Mouse (Mus musculus) erythroblast, embryonic 14.5 days (primary cell): ENCODE data around the gene Txndc17.

Experiments used
- GATA1 ChIP-seq: IDR thresholded peaks from 2 replicates; pipeline ENCODE4 v1.6.1; 2012; ENCODE audit warnings: low read length, inconsistent platforms, mixed read lengths
- TAL1 ChIP-seq: IDR thresholded peaks from 3 replicates; pipeline ENCODE4 v1.6.1; 2012; ENCODE audit warnings: low read length, inconsistent platforms, mixed read lengths

- no peak for TF ChIP-seq TAL1
- TF ChIP-seq GATA1: no peak
Observed at GRCm38 (mm10) chr11:72180556-72180955, 26.8 kb upstream of the Txndc17 start.
